ENCODE assay signal across 8 mouse cellular contexts in genomic region chr5:143165508-143166070, GRCm38 (mm10). TPM values are rescaled to one million over a fixed set of nuclear protein-coding genes. Genes with fewer than 3 reads are reported as not detected.
DNase-seq lines count a peak whose midpoint lies in the region; ATAC-seq lines count a peak whose summit lies in the region.

No protein-coding gene starts in this region.

- no peak for DNase-seq in heart, postnatal 25 days (ENCODE audit: low spot score)
- DNase-seq in fat pad, adult 2 months (ENCODE audit: extremely low read depth, low read depth, low spot score) = peak; percentile 23
- peak; percentile 67 for DNase-seq in liver, embryonic 13.5 days
- DNase-seq in spleen, postnatal 36 days (ENCODE audit: low spot score in 2 of 2) = peak; percentile 35 to 52
- DNase-seq in layer of hippocampus, adult 11-12 months (ENCODE audit: low spot score) = no peak
- DNase-seq in right cerebral cortex, postnatal 25 days = no peak
- no peak for DNase-seq in right cerebral cortex, postnatal 36 days (ENCODE audit: low spot score in 2 of 2)

- ATAC-seq in heart, embryonic 14.5 days (ENCODE audit: insufficient number of reproducible peaks, insufficient read depth, low FRiP score, low read depth) = 0 out of 2 replicates have a peak, but pooled peaks have one; percentile 9
- ATAC-seq in liver, embryonic 13.5 days (ENCODE audit: low read depth) = peak; percentile 65

- no peak overlapping the region for H3K27ac ChIP-seq in heart, embryonic 14.5 days (replicated peaks in 1 of 2; ENCODE audit: control insufficient read depth in 1 of 2, insufficient read depth in 1 of 2, low read depth in 2 of 2, low read length in 2 of 2)
- H3K27ac ChIP-seq in liver, embryonic 13.5 days = no peak overlapping the region

- intact Hi-C loops in heart, postnatal 25 days (cut with DNase I) = no loop called here

- H3K4me3 ChIP-seq in heart, embryonic 14.5 days (ENCODE audit: control insufficient read depth in 1 of 2, insufficient read depth in 1 of 2, low read depth in 1 of 2, low read length in 2 of 2) = no peak overlapping the region
- no peak overlapping the region for H3K4me3 ChIP-seq in liver, embryonic 13.5 days (replicated peaks)

- no peaks in the 10 kb centered on the region for H3K36me3 ChIP-seq in heart, embryonic 14.5 days (ENCODE audit: control insufficient read depth, insufficient read depth, low read length)
- no peaks in the 10 kb centered on the region for H3K36me3 ChIP-seq in liver, embryonic 13.5 days

- peak overlapping the region; percentile 26 for H3K4me2 ChIP-seq in heart, embryonic 14.5 days (ENCODE audit: low read length)
- peak overlapping the region; percentile 18 for H3K4me2 ChIP-seq in liver, embryonic 13.5 days

- 12% methylated on average over 18 of the region's 18 CpGs for WGBS in heart, embryonic 14.5 days
- 11% methylated on average over 18 of the region's 18 CpGs for WGBS in liver, embryonic 13.5 days (ENCODE audit: insufficient replicate concordance)

- H3K9me3 ChIP-seq in heart, embryonic 14.5 days (ENCODE audit: control insufficient read depth, low read length) = no peaks in the 10 kb centered on the region
- no peaks in the 10 kb centered on the region for H3K9me3 ChIP-seq in liver, embryonic 13.5 days (replicated peaks)

- no peaks in the 10 kb centered on the region for H3K4me1 ChIP-seq in heart, embryonic 14.5 days (ENCODE audit: control insufficient read depth in 2 of 2, insufficient read depth in 2 of 2, low read length in 2 of 2)
- peaks cover 9% of the 10 kb centered on the region for H3K4me1 ChIP-seq in liver, embryonic 13.5 days (replicated peaks)

- H3K27me3 ChIP-seq in heart, embryonic 14.5 days (ENCODE audit: control insufficient read depth, insufficient read depth, low read length) = no peaks in the 10 kb centered on the region
- peaks cover 5% of the 10 kb centered on the region; the same call in 1 of the 2 replicates for H3K27me3 ChIP-seq in liver, embryonic 13.5 days

- no peak overlapping the region for H3K9ac ChIP-seq in heart, embryonic 14.5 days (ENCODE audit: low read length)
- no peak overlapping the region for H3K9ac ChIP-seq in liver, embryonic 13.5 days

RNA-seq across cellular contexts. Expression of gene Rbak, which starts 15.0 kb away (rescaled TPM):
- polyA plus RNA-seq in heart, embryonic 14.5 days (2014; fragmentation: Nextera tagmentation; extraction: Ambion mirVana) = 9.1 and 9.6 TPM in 2 replicates
- 1 to 10 TPM; 3.9 to 5.4 TPM for total RNA-seq in heart, postnatal 25 days (2021)
- polyA plus RNA-seq in liver, embryonic 13.5 days (2015; fragmentation: Nextera tagmentation; extraction: Ambion mirVana) = 1.7 and 1.8 TPM in 2 replicates

RNA-seq across cellular contexts. Expression of gene Spdye4b, which starts 15.2 kb away (rescaled TPM):
- not detected in 2 replicates for polyA plus RNA-seq in heart, embryonic 14.5 days (2014; fragmentation: Nextera tagmentation; extraction: Ambion mirVana)
- not detected for total RNA-seq in heart, postnatal 25 days (2021)
- not detected in 2 replicates for polyA plus RNA-seq in liver, embryonic 13.5 days (2015; fragmentation: Nextera tagmentation; extraction: Ambion mirVana)

RNA-seq across cellular contexts. Expression of gene Olfr718-ps1, which starts 18.2 kb away (rescaled TPM):
- polyA plus RNA-seq in heart, embryonic 14.5 days (2014; fragmentation: Nextera tagmentation; extraction: Ambion mirVana) = not detected in 2 replicates
- not detected for total RNA-seq in heart, postnatal 25 days (2021)
- not detected in 2 replicates for polyA plus RNA-seq in liver, embryonic 13.5 days (2015; fragmentation: Nextera tagmentation; extraction: Ambion mirVana)

RNA-seq across cellular contexts. Expression of gene Rnf216, which starts 52.8 kb away (rescaled TPM):
- 23.2 and 26.5 TPM in 2 replicates for polyA plus RNA-seq in heart, embryonic 14.5 days (2014; fragmentation: Nextera tagmentation; extraction: Ambion mirVana)
- 10 to 100 TPM; 22.8 to 26.2 TPM for total RNA-seq in heart, postnatal 25 days (2021)
- polyA plus RNA-seq in liver, embryonic 13.5 days (2015; fragmentation: Nextera tagmentation; extraction: Ambion mirVana) = 14.4 and 19.8 TPM in 2 replicates

Comparison
In these comparisons a context has a peak if more than half of its experiments do, and no peak if none do; other contexts are left out.
1. DNase-seq: peak in fat pad, adult 2 months (single experiment), liver, embryonic 13.5 days (single experiment) and spleen, postnatal 36 days (2 of 2); none in heart, postnatal 25 days (single experiment), layer of hippocampus, adult 11-12 months (single experiment), right cerebral cortex, postnatal 25 days (single experiment) and right cerebral cortex, postnatal 36 days (0 of 2).